ENCODE assay signal across 8 mouse cellular contexts in genomic region chr13:99514917-99515591, GRCm38 (mm10). TPM values are rescaled to one million over a fixed set of nuclear protein-coding genes. Genes with fewer than 3 reads are reported as not detected.
DNase-seq lines count a peak whose midpoint lies in the region; ATAC-seq and TF ChIP-seq lines count a peak whose summit lies in the region.

No protein-coding gene starts in this region.

- 0 out of 2 replicates have a peak, but pooled peaks have one; percentile 45 for TF ChIP-seq EP300 in ES-Bruce4 (IDR thresholded peaks at IDR 0.05; ENCODE audit: insufficient read depth, low read depth, low read length)
- TF ChIP-seq EP300 in heart, postnatal 0 days (IDR thresholded peaks at IDR 0.05; ENCODE audit: low read depth), result no peak

- H3K27ac ChIP-seq in ES-Bruce4 (ENCODE audit: insufficient read depth, low read length), result no peak overlapping the region
- peak overlapping the region; percentile 99 for H3K27ac ChIP-seq in forebrain, embryonic 14.5 days (ENCODE audit: low read depth, low read length)
- H3K27ac ChIP-seq in heart, postnatal 0 days (ENCODE audit: low read depth), result peak overlapping the region; percentile 76
- H3K27ac ChIP-seq in lung, embryonic 14.5 days (ENCODE audit: low read depth), result peak overlapping the region; percentile 55; the same call in 1 of the 2 replicates

- peak; percentile 83 for DNase-seq in cerebellum, adult 11 months
- peak; percentile 96 for DNase-seq in forebrain, embryonic 14.5 days (ENCODE audit: low spot score)
- DNase-seq in heart, postnatal 0 days (ENCODE audit: low spot score), result peak; percentile 93
- peak; percentile 60 to 78 for DNase-seq in kidney, postnatal 36 days
- DNase-seq in lung, embryonic 14.5 days, result peak; percentile 90
- peak; percentile 30 for DNase-seq in ovary, postnatal 10 days (ENCODE audit: low spot score)

- H3K4me3 ChIP-seq in ES-Bruce4 (ENCODE audit: low read depth, low read length), result peak overlapping the region; percentile 74
- peak overlapping the region; percentile 88 for H3K4me3 ChIP-seq in forebrain, embryonic 14.5 days (ENCODE audit: low read depth, low read length)
- H3K4me3 ChIP-seq in heart, postnatal 0 days (ENCODE audit: low read depth, low read length), result peak overlapping the region; percentile 89
- H3K4me3 ChIP-seq in lung, embryonic 14.5 days (ENCODE audit: low read depth, low read length), result peak overlapping the region; percentile 63

- peak overlapping the region; percentile 63; the same call in 1 of the 2 replicates for H3K9ac ChIP-seq in ES-Bruce4 (ENCODE audit: low read depth, poor library complexity, severe bottlenecking)
- H3K9ac ChIP-seq in forebrain, embryonic 14.5 days (ENCODE audit: low read length), result peak overlapping the region; percentile 98
- H3K9ac ChIP-seq in heart, postnatal 0 days (replicated peaks; ENCODE audit: low read depth, low read length), result peak overlapping the region; percentile 71
- H3K9ac ChIP-seq in lung, embryonic 14.5 days, result peak overlapping the region; percentile 62

- peak; percentile 81 for ATAC-seq in forebrain, embryonic 14.5 days
- ATAC-seq in heart, postnatal 0 days (ENCODE audit: insufficient read depth, low read depth), result peak; percentile 89
- ATAC-seq in lung, embryonic 14.5 days (ENCODE audit: insufficient read depth), result peak; percentile 80
- no peak for ATAC-seq in inflammation-experienced regulatory T-cells, adult 6 months

- H3K4me1 ChIP-seq in ES-Bruce4 (ENCODE audit: control insufficient read depth, insufficient read depth, low read length), result no peaks in the 10 kb centered on the region
- peaks cover 28% of the 10 kb centered on the region for H3K4me1 ChIP-seq in forebrain, embryonic 14.5 days (ENCODE audit: control insufficient read depth, insufficient read depth, low read length)
- peaks cover 17% of the 10 kb centered on the region for H3K4me1 ChIP-seq in heart, postnatal 0 days (ENCODE audit: control insufficient read depth, insufficient read depth)
- peaks cover 5% of the 10 kb centered on the region; the same call in 1 of the 2 replicates for H3K4me1 ChIP-seq in lung, embryonic 14.5 days (ENCODE audit: insufficient read depth)

- TF ChIP-seq POLR2A in ES-Bruce4 (IDR thresholded peaks at IDR 0.05; ENCODE audit: insufficient read depth, low read length), result no peak

- H3K9me3 ChIP-seq in ES-Bruce4 (replicated peaks; ENCODE audit: control insufficient read depth, insufficient read depth, low read length, poor library complexity, severe bottlenecking), result no peaks in the 10 kb centered on the region
- H3K9me3 ChIP-seq in forebrain, embryonic 14.5 days (replicated peaks; ENCODE audit: control insufficient read depth, low read length), result no peaks in the 10 kb centered on the region
- H3K9me3 ChIP-seq in heart, postnatal 0 days (replicated peaks; ENCODE audit: control insufficient read depth, low read length), result no peaks in the 10 kb centered on the region
- no peaks in the 10 kb centered on the region for H3K9me3 ChIP-seq in lung, embryonic 14.5 days (ENCODE audit: low read depth, low read length)

- H3K36me3 ChIP-seq in ES-Bruce4 (ENCODE audit: control insufficient read depth, insufficient read depth, low read length, poor library complexity, severe bottlenecking), result no peaks in the 10 kb centered on the region
- H3K36me3 ChIP-seq in forebrain, embryonic 14.5 days (ENCODE audit: control insufficient read depth, insufficient read depth, low read length), result 0 out of 2 replicates have a peak, but pooled peaks cover 3% of the 10 kb centered on the region
- no peaks in the 10 kb centered on the region for H3K36me3 ChIP-seq in heart, postnatal 0 days (replicated peaks; ENCODE audit: control insufficient read depth, insufficient read depth, low read length)
- no peaks in the 10 kb centered on the region for H3K36me3 ChIP-seq in lung, embryonic 14.5 days (ENCODE audit: insufficient read depth)

- WGBS in forebrain, embryonic 14.5 days, result under 1% methylated on average over 30 of the region's 48 CpGs
- WGBS in heart, postnatal 0 days, result 1% methylated on average over 44 of the region's 48 CpGs
- WGBS in lung, embryonic 14.5 days, result under 1% methylated on average over 44 of the region's 48 CpGs

- peak; percentile 11 for TF ChIP-seq CTCF in ES-Bruce4 (IDR thresholded peaks at IDR 0.05; ENCODE audit: low read depth, low read length)
- TF ChIP-seq CTCF in heart, postnatal 0 days (IDR thresholded peaks at IDR 0.05; ENCODE audit: low read depth), result peak; percentile 20
- no peak for TF ChIP-seq CTCF in lung, embryonic 14.5 days (IDR thresholded peaks at IDR 0.05; ENCODE audit: low read depth)

- peak overlapping the region; percentile 80 for H3K4me2 ChIP-seq in forebrain, embryonic 14.5 days (ENCODE audit: low read length)
- H3K4me2 ChIP-seq in heart, postnatal 0 days (ENCODE audit: low read depth, low read length), result peak overlapping the region; percentile 87
- peak overlapping the region; percentile 95 for H3K4me2 ChIP-seq in lung, embryonic 14.5 days

- no peaks in the 10 kb centered on the region for H3K27me3 ChIP-seq in ES-Bruce4 (ENCODE audit: control insufficient read depth, insufficient read depth, low read length, poor library complexity, severe bottlenecking)
- H3K27me3 ChIP-seq in forebrain, embryonic 14.5 days (replicated peaks; ENCODE audit: control insufficient read depth, insufficient read depth, low read length), result no peaks in the 10 kb centered on the region
- H3K27me3 ChIP-seq in heart, postnatal 0 days (ENCODE audit: control insufficient read depth, insufficient read depth, low read length), result no peaks in the 10 kb centered on the region
- H3K27me3 ChIP-seq in lung, embryonic 14.5 days (ENCODE audit: insufficient read depth, low read length), result no peaks in the 10 kb centered on the region

RNA-seq across cellular contexts. Expression of gene Map1b, which starts 1.3 kb away (rescaled TPM):
- 45.8 and 47.9 TPM in 2 replicates for polyA plus RNA-seq in ES-Bruce4 (2011; ENCODE audit: insufficient read depth, insufficient read length, low read depth, missing spikeins)
- polyA plus RNA-seq in forebrain, embryonic 14.5 days (2014; fragmentation: Nextera tagmentation; extraction: Ambion mirVana), result 1,380 and 2,008 TPM in 2 replicates
- total RNA-seq in heart, postnatal 0 days (2014; rRNA removed; ENCODE audit: low replicate concordance), result 23.2 and 34.1 TPM in 2 replicates
- 43.6 and 54.0 TPM in 2 replicates for polyA plus RNA-seq in heart, postnatal 0 days (2015; fragmentation: Nextera tagmentation; extraction: Ambion mirVana)
- polyA plus RNA-seq in lung, embryonic 14.5 days (2014; fragmentation: Nextera tagmentation; extraction: Ambion mirVana), result 72.2 and 73.3 TPM in 2 replicates
- polyA plus RNA-seq in inflammation-experienced regulatory T-cells, adult 6 months (2017; shearing (Covaris generic)), result under 1 TPM in 2 of 3 experiments, not detected in 1; 0.12 to 0.36 TPM

Comparison
In these comparisons a context has a peak if more than half of its experiments do, and no peak if none do; other contexts are left out.
1. DNase-seq: peak in every context shown above with its lines; median percentile 96 in forebrain, embryonic 14.5 days; 93 in heart, postnatal 0 days; 90 in lung, embryonic 14.5 days; 83 in cerebellum, adult 11 months; 69 in kidney, postnatal 36 days; 30 in ovary, postnatal 10 days.
2. RNA of gene Map1b, which starts 1.3 kb away (polyA plus RNA-seq): 1,380 to 2,008 TPM in forebrain, embryonic 14.5 days, 72.2 to 73.3 TPM in lung, embryonic 14.5 days, 45.8 to 47.9 TPM in ES-Bruce4 and 43.6 to 54.0 TPM in heart, postnatal 0 days; 0.12 to 0.36 TPM in inflammation-experienced regulatory T-cells, adult 6 months; every median in the first group is over 10 times any median in the second.
3. Peak in every context shown above with its lines, with median percentiles within 50 percentile points of each other: H3K4me3 ChIP-seq, H3K9ac ChIP-seq and H3K4me2 ChIP-seq.